Mouse (Mus musculus) neutrophil, adult 5-6 weeks (primary cell): Measurements from ENCODE around the gene Muc3. TPM values are rescaled to one million over a fixed set of nuclear protein-coding genes. Genes with fewer than 3 reads are reported as not detected.

Experiments
- ATAC-seq: fragments of 151-379, 151-347 bp; 2 replicates; pipeline ENCODE4 v1.8.0; 2017; ENCODE audit warnings: mild to moderate bottlenecking, moderate TSS enrichment; ENCODE audit not compliant: insufficient number of reproducible peaks, poor library complexity, low FRiP score, severe bottlenecking; ENCODE audit errors: extremely low read depth
- total RNA-seq: library from RNA; stranded (forward); fragments of 200-1000 nt; gene quantifications from 2 replicates; pipeline ENCODE4 v1.2.3, GENCODE M21; 2017

The Muc3 gene
- total RNA-seq, result not detected in 2 replicates

GRCm38 (mm10) chr5:137149272-137149882, at the start of gene Muc3:
Gene Muc3 (minus strand): TSS chr5:137149322.
- 0 out of 2 replicates have a peak, but pooled peaks have one; percentile 10 for ATAC-seq

GRCm38 (mm10) chr5:137194488-137195120, 45.5 kb upstream of the Muc3 start:
- ATAC-seq, result no peak

GRCm38 (mm10) chr5:137193279-137193952, 44.3 kb upstream of the Muc3 start:
- ATAC-seq, result no peak

- peak; percentile 47 for ATAC-seq
These were observed 40.2 kb upstream of the Muc3 start for GRCm38 (mm10) chr5:137189326-137189725.

- ATAC-seq, result no peak
These were observed 36.2 kb upstream of the Muc3 start for GRCm38 (mm10) chr5:137185362-137185761.

- ATAC-seq, result peak; percentile 94
These were observed 30.7 kb upstream of the Muc3 start for GRCm38 (mm10) chr5:137179646-137180374.

- no peak for ATAC-seq
These were observed 24.8 kb upstream of the Muc3 start for GRCm38 (mm10) chr5:137173967-137174366.

GRCm38 (mm10) chr5:137172591-137172990, 23.5 kb upstream of the Muc3 start:
- ATAC-seq, result no peak

GRCm38 (mm10) chr5:137171478-137171877, 22.4 kb upstream of the Muc3 start:
- no peak for ATAC-seq

- no peak for ATAC-seq
These were observed 21.8 kb upstream of the Muc3 start for GRCm38 (mm10) chr5:137170836-137171380.

- no peak for ATAC-seq
These were observed 18.4 kb upstream of the Muc3 start for GRCm38 (mm10) chr5:137167539-137167938.

- no peak for ATAC-seq
These were observed 16.9 kb upstream of the Muc3 start for GRCm38 (mm10) chr5:137166012-137166411.

- no peak for ATAC-seq
These were observed 12.7 kb upstream of the Muc3 start for GRCm38 (mm10) chr5:137161853-137162252.

GRCm38 (mm10) chr5:137159461-137159860, 10.3 kb upstream of the Muc3 start:
- peak; percentile 96 for ATAC-seq

GRCm38 (mm10) chr5:137153289-137153688, 4.2 kb upstream of the Muc3 start:
- ATAC-seq, result no peak

- peak; percentile 42 for ATAC-seq
These were observed 3.5 kb upstream of the Muc3 start for GRCm38 (mm10) chr5:137152623-137153022.

GRCm38 (mm10) chr5:137140836-137141235, 8.3 kb downstream of the Muc3 start:
- ATAC-seq, result no peak

- ATAC-seq, result no peak
These were observed 10.1 kb downstream of the Muc3 start for GRCm38 (mm10) chr5:137138977-137139376.

- no peak for ATAC-seq
These were observed 14.2 kb downstream of the Muc3 start for GRCm38 (mm10) chr5:137134959-137135358.
